Mouse (Mus musculus) 416B (cell line): ENCODE data around the gene Aacs.
"Not testable (repeated sequence)": the region's sequence is repeated elsewhere in the genome, so short reads cannot be mapped to it uniquely, and the experiment has no call there.

Source experiments
- DNase-seq: peaks from one replicate; pipeline ENCODE4 v3.0.0; 2011; ENCODE audit warnings: low read depth

Gene Aacs

DNA sequence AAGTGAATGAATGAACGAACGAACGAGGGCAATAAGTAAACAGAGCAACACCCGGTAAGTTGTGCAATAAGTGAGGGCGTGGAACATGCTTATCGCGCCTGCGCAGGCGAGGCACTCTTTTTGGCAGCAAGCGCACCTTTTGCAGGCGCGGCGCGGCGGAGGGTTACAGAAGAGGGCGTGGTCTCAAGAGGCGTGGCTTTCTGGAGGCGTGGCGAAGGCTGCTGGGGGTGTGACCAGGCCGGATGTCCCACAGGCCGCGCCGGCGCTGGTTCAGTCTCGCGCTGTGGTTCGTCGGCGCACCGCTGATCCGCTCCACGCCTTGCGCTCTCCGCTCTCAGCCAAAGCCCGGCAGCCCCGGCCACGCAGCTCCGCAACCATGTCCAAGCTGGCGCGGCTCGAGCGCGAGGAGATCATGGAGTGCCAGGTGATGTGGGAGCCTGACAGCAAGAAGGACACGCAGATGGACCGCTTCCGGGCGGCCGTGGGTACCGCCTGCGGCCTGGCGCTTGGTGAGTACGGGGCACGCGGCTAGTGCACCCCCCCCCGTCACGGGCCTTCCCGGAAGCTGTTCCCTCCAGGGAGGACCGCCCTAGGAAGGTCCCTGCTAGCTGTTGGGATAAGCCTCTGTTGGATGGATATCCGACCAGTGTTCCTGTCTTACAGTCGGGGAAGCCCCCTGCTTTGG lies at the start of gene Aacs:
Aacs (plus strand) TSS at position 214 of the 685 bp plus-strand sequence.
- peak; percentile 98 for DNase-seq

DNA sequence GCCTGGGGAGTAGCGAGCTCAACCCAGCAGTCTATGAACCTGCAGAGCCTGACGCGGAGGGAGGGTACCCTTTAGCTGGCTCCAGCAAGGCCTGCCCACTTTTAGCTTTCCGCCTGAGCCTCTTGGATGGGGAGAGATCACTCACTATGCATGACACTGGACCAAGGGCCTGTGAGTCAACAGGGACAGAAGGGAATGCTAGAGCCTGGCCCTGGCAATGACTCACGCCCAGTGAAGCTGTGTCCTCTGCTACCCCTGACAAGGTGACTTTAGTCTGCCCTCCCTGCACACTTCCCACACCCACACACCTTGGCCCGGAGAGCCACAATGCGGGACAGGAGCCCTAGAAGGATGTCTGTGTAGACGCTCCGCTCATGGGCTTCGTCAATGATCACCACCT lies 49.3 kb upstream of the Aacs start:
- DNase-seq = no peak

DNA sequence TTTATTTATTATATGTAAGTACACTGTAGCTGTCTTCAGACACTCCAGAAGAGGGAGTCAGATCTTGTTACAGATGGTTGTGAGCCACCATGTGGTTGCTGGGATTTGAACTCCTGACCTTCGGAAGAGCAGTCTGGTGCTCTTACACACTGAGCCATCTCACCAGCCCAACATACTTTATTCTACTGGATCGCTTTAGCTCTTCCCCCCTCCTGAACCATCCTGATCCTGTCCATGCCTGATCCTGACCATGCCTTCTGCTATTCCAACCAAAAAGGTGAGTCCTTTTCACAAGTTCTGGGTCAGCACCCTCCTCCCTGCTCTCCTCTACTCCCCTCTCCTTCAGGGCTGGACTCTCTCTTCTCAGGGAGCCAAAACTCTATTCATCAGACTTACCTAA lies 43.3 kb upstream of the Aacs start:
- not testable (repeated sequence) for DNase-seq

DNA sequence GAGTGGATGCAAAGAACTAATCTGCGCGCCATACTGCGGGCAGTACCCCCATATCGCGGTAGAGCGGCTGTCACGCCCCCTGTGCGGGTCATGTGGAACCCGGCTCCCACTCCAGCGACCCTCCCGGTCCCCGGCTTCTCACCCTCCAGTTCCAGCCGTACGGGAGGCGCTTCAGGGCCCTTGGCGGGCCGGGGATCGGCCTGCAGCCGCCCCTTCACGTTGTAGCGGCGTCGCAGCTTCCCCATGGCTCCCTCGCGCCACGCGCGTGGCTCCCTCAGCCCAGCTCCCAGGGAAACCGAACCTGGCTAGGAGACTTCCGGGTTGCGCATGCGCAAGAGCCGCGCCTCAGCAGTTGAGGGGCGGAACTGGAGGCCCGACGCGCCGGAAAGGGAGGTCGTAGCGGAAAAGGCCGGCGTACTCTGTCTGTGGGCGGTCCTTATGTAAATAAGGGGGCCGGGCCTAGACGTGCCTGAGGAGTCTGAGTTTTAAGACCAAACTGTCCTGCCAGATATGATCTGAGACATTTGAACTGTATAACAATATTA lies 41.7 kb upstream of the Aacs start, which contains the start of gene Dhx37:
Dhx37 (minus strand) TSS at position 329 of the 545 bp plus-strand sequence.
- DNase-seq = peak; percentile 98

DNA sequence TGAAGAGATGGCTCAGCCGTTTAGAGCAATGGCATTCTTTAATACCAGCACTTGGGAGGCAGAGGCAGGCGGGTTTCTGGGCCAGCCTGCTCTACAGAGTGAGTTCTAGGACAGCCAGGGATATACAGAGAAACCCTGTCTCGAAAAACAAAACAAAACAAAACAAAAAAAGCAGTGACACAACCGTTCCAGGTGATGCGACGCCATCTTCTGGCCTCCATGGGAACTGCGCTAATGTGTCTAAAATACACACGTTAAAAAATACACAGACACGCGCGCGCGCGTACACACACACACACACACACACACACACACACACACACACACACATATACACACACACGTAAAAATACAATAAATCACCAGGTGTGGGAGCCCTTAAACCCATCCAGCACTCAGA lies 41.3 kb upstream of the Aacs start:
- DNase-seq = peak; percentile 75

DNA sequence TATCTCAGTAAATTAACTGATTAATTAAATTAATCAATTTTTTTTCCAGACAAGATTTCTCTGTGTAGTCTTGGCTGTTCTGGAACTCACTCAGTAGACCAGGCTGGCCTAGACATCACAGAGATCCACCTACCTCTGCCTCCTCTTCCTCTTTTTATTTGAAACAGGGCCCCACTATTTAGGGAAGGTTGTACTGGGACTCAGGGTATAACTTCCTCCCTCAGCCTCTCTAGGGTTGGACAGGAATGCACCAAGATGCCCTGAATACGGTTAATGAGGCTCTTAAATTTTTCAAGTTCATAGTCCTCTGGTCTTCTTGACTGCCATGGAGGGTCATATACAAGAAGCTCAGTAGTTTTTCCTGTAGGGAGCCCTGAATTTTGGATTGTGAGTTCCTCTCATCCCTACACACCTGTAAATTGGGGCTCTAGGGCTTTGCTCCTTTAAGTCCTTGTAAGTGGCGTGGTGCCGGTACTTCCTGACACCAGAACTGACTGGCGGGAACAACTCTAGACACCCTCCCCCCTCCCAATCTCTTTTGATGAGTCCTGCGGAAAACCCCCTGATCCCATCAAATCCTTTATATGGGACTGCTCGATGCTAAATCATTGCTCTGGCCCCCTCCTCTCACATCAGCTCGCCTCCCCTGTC lies 34.9 kb upstream of the Aacs start:
- peak; percentile 74 for DNase-seq

DNA sequence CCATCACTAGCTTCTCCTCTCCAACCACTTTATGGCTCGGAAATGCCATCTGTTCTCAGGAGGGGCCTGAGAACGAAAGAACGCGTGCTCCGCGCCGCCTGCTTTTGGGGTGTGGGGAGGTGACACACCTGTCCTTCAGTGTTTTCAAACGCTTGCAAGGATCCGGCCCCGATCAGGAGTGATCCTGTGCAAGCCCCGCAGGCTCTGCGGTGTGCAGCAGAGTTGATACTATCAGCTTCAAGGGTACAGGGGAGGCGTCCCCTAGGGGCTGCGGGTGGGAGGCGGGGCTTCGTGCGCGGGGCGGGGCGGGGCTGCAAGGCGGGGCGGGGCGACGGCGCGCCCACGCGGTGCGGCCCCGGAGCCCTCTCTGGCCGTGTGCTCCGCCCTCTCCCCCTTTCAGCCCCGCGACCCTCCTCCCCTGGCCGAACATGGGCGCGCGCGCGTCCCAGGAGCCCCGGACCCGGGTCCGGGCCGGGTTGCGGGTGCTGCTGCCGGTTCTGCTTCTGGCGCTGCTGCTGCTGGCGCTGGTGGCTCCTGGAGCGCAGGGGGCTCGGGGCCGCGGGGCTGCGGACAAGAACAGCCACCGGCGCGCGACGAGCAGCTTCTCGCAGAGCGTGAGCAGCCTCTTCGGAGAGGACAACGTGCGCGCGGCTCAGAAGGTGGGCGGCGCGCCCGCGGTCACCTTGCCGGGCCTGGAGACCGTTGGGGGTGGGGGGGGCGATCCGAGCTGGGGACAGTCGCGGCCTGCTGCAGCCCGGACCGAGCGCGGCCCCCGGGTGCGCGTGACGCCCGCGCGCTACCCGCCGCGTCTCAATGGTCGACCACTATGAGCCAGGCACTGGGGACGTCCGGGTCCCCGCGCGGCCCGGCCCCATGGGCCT lies 34.1 kb upstream of the Aacs start, which contains the start of gene Bri3bp:
Bri3bp (plus strand) TSS at position 335 of the 881 bp plus-strand sequence.
- peak; percentile 67 for DNase-seq

DNA sequence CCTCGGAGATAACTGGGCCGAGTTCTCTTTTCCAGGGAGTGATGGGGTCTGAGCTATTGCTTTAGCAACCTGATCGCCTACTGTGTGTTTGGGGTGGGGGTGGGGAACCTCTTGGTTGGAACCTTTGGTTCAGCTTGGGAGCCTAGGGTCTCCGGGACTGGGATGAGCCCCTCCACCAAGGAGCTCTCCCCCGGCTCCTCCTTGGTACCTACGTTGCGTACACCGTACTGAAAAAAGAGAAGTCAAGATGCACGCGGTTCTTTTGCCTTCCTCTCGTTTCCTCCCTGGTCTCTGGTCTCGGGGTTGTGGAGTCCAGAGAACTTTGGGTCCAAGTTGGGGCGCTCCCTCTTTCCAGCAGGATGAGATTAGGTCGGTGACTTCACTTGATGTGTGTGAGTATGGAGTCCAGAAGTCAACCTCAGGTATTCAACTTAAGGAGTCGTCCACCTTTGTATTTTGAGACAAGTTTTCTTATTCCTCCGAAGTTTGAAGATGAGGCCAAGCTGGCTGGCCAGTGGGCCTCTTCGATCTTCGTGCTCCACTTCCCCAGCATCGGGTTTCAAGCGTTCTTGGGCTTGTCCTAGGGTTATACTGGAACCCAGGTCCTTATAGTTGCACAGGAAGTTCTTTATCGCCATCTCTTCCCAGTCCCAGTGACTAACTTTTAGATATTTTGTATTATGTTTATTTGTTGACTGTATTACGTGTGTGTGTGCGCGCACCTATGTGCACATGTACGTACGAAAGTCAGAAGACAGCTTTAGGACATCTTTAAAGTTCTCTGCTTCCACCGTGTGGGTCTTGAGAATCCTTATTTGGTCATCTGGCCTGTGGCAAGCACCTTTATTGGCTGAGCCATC lies 33.2 kb upstream of the Aacs start:
- DNase-seq = peak; percentile 63

DNA sequence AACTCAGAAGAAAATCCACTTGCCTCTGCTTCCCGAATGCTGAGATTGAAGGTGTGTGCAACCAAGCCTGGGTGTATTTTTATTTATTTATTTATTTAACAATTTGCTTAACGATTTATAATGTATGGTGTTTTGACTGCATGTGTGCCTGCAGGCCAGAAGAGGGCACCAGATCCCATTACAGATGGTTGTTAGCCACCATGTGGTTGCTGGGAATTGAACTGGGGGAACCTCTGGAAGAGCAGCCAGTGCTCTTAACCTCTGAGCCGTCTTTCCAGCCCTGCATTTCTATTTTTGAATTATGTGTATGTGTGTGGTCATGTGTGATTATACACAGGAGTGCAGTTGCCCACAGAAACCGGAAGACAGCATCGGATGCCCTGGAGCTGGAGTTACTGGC lies 32.3 kb upstream of the Aacs start:
- no peak for DNase-seq

DNA sequence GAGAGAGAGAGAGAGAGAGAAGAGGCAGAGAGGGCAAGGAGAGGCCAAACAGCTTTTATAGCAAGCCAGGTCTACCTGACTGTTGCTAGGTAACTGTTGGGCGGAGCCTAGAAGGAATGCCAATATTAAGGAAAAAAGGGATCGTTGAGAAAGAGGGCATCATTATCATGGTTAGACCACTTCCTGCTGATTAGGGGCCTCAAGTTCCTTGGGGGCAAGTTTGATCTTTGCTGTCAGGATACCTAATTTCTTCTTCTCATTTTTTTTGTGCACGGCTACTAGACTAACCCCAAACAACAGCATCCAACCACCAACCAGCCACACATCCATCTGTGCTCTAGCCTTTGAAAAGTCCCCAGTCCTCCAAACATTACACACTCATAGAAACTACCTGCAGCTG lies 31.7 kb upstream of the Aacs start:
- DNase-seq = no peak

DNA sequence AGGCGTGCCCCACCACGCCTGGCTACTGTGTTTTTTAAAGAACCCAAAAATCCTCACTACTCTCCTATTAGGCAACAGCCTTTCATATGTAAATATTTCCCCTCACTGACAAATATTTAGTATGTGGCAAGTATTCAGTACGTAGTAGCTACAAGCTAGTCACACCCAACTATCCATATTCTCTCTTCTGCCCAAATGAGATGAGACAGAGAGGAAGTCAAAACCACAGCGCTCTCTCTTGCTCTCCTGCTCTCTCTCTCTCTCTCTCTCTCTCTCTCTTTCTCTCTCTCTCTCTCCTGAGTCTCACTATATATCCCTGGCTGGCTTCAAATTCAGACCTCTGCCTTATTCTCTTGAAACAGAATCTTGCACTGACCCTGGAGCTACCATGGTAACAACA lies 31.1 kb upstream of the Aacs start:
- peak; percentile 85 for DNase-seq

DNA sequence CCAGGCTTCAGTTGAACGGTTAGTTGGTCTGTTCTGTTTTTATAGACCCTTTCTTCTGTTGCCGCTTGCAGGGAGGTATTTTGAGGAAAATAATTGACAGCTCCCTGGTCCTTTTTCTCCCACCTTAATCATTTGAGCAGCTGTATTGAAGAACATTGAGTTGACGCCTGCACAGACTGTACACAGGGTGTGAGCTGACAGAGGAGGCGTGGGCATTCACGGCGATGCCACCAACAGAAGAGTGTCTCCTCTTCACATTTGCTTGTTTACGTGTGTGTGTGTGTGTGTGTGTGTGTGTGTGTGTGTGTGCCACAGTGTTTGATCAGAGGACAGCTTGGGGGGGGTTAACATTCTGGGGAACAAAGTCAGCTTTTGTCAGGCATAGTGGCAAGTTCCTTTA lies 29.3 kb upstream of the Aacs start:
- DNase-seq = no peak

DNA sequence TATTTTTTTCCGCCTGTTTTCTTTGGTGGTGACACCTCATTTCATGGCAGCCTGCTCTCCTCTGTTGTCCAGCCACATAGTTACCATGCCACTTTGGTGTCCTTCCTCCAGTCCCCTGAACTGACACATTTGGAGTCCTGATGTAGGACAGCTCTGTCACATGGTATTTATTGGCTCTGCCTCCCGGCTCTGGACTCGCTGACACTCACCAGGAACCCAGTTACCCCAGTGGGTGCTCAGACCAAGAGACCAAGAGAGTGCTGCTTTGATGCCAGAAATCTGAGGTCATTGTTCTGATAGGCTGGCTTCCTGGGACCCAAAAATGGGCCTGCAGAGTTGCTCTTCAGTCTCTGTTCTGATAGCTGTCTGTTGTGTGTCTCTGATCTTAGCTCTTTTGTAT lies 27.6 kb upstream of the Aacs start:
- no peak for DNase-seq

DNA sequence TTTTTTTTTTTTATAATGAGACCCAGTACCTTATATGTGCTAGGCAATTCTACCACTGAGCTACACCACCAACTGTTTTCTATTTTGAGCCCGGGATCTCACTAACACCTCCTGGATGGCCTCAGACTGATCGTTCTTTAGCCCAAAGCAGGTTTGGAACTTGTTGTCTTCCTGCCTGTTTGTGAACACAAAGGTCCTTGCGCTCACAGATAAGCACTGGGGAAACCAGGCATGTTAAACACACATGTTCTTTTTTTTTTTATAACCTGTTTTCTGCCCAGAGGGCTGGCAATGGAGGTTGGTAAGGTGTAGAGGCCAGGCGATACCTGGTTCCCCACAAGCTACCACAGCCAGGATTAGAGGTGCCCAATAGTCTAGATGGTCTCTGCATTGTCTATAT lies 27.0 kb upstream of the Aacs start:
- no peak for DNase-seq

DNA sequence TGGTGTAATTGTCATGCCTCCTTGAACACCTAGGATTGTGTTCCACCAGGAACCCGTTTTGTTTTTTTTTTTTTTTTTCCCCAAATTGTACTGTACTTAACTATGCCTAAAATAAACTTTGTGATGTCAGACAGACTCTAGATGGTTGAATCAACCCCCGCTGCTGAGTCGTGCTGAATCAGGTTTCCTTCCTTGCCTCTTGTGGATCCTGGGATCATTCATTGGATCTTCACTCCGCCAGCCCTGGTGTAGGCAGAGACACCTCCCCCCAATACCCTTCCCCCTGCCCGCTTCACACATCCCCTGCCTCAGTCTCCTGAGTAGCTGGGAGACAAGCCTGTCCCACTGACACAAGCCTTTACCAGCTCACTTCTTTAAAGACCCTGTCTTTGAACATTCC lies 26.3 kb upstream of the Aacs start:
- DNase-seq = no peak

DNA sequence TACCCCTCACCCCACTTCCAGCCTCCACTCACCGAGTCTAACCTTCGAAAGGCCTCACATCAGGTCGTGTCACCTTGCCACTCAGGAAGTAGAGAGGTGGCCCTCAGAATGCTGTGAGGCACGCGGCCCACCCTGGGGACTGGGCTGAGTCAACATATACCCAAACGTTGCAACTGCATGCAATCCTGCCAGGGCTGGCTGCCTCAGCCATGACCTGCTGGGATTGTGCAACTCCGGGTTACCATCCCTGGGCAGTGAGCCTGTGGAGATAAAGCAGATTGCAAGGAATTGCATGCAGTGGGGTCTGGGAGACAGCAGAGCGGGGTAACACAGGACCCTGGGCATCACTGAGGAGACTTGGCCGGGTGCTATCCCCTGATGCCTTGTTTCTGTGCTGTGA lies 23.0 kb upstream of the Aacs start:
- DNase-seq = peak; percentile 54

DNA sequence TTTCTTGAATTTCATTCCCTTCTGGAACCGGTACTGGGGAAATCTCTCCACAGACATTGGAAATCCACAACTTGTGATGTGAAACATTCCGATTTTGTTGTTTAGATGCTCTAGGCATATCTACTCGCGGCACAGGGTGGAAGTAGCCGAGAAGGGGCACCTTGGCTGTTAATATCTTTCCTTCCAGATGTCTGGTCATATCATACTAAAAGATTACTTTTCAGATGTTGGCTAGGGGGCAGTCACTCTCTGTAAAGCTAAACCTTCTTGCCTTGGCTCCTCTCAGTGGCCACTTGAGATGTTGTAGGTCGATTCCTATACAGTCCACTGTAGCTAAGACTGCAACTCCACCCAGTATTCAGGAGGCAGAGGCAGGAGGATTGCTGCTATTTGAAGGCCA lies 19.5 kb upstream of the Aacs start:
- no peak for DNase-seq

DNA sequence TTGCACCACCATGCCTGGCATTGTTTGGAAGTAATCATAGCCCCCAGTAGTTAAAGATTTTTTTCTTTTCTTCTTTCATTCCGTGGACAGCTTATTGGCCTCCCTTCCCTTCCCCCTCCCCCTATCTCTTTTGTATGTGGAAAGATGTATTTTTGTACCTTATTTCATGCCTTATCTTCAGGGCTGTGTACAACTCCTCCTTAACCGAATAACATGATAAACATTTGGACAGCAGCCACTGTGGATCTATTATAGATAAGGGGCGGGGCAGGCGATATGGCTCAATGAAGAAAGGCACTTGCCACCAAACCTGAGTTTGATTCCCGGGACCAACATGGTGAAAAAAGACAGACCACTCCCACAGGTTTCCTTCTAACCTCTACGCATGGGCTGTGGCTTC lies 18.1 kb upstream of the Aacs start:
- DNase-seq = no peak

DNA sequence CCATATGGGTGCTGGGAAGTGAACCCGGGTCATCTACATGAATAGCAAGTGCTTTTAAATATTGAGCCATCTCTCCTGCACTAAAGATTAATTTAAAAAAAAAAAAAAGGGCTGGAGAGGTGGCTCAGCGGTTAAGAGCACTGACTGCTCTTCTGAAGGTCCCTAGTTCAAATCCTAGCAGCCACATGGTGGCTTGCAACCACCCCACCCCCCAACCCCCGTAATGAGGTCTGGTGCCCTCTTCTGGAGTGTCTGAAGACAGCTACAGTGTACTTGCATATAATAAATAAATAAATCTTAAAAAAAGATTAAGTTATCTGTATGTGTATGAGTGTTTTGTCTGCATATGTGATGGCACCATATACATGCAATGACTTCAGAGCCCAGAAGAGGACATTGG lies 15.0 kb upstream of the Aacs start:
- peak; percentile 52 for DNase-seq

DNA sequence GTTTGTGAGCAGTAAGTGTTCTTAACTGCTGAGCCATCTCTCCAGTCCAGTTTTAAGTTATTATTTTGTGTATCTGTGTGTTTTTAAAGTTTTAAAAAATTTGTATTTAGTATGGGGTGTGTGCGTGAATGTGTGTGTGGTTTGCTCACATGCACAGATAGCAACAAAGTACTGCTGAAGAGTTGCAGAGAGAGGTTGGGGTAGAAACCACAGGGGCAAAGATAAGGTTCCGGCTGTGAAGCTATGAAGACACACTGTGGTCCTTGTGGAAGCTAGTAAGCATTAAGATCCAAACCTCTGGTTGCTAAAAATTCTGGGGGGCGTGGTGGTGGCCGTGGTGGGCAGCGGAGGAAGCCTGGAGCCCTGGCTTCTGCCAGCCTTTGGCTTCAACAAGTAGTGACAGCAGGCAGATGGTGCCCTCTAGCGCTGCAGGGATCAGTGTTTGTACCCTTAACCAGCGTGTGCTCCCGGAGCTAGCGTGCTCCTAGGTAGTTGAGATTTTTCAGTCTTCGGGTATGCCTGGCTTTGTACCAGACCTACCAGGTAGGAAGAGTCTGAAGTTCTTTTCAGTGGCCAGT lies 13.7 kb upstream of the Aacs start:
- DNase-seq = peak; percentile 92

DNA sequence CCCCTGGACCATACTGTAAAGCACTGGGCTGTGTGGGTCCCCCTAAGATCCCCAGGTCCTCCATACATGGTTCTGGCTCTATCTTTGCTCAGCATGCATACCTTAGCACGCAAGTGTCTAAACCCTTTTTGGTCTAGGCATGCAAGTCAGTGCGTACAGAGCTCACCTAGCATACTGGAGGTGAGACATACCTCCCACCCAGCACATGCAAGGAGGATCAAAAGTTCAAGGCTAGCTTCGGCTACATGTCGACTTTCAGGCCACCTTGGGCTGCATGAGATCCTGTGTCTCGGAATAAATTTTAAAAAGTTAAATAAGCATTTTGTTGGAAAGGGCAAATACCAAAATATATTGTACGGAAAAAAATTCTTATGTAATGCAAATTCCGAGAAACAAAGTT lies 10.4 kb upstream of the Aacs start:
- no peak for DNase-seq
